In the genomic region with DNA sequence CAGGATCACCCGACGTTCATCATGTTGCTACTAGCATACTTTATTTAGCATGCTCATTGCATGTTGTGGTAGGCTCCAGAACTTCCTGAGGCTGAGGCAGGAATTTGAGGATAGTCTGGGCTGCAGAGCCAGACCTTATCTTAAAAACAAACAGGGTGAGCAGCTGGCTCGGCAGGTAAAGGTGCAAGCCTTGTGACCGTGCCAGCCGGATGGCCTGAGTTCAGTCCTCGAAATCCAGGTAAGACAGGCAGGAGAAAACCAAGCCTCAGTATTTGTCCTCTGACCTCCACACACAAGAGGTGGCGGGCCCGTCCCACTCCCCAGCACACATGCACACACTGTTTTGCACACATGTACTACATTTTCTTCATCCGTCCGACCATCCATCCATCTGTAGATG, we compare ENCODE assay signal across 10 mouse cellular contexts. TPM values are rescaled to one million over a fixed set of nuclear protein-coding genes. Genes with fewer than 3 reads are reported as not detected.
DNase-seq lines count a peak whose midpoint lies in the region; ATAC-seq and TF ChIP-seq lines count a peak whose summit lies in the region.
"Had no signal": no experiment of that assay in that cellular context is flagged by ENCODE, and none has a peak within 500 bp of the region (broad histone marks: within the 10 kb centered on the region; RNA-seq: fewer than 3 reads in every experiment).

No protein-coding gene starts in this region.

- peaks cover 88% of the 10 kb centered on the region for H3K4me1 ChIP-seq in hindbrain, embryonic 10.5 days (replicated peaks)
- H3K4me1 ChIP-seq in hindbrain, embryonic 16.5 days (ENCODE audit: control insufficient read depth, insufficient read depth, low read depth, low read length), result peaks cover 73% of the 10 kb centered on the region
- H3K4me1 ChIP-seq in ES-Bruce4 (ENCODE audit: control insufficient read depth, insufficient read depth, low read length), result peaks cover 15% of the 10 kb centered on the region
- H3K4me1 ChIP-seq in forebrain, embryonic 16.5 days (replicated peaks; ENCODE audit: control insufficient read depth, insufficient read depth, low read length), result peaks cover 70% of the 10 kb centered on the region
- peaks cover 88% of the 10 kb centered on the region for H3K4me1 ChIP-seq in midbrain, embryonic 13.5 days (replicated peaks)

- 72% methylated on average over 10 of the region's 10 CpGs for WGBS in hindbrain, embryonic 10.5 days
- WGBS in hindbrain, embryonic 16.5 days, result 55% methylated on average over 10 of the region's 10 CpGs
- WGBS in forebrain, embryonic 16.5 days, result 55% methylated on average over 10 of the region's 10 CpGs
- 71% methylated on average over 10 of the region's 10 CpGs for WGBS in midbrain, embryonic 13.5 days

- no peak for DNase-seq in hindbrain, embryonic 10.5 days (ENCODE audit: low spot score)
- no peak for DNase-seq in layer of hippocampus, adult 9-11 months
- no peak for DNase-seq in thymus, postnatal 25 days
- DNase-seq: cerebellum, adult 2 months had no signal

- H3K4me3 ChIP-seq in hindbrain, embryonic 10.5 days, result no peak overlapping the region; the same call in 1 of the 2 replicates
- H3K4me3 ChIP-seq in hindbrain, embryonic 16.5 days (ENCODE audit: low read length), result no peak overlapping the region
- peak overlapping the region; percentile 10 for H3K4me3 ChIP-seq in ES-Bruce4 (ENCODE audit: low read depth, low read length)
- H3K4me3 ChIP-seq in forebrain, embryonic 16.5 days (replicated peaks; ENCODE audit: low read length), result no peak overlapping the region
- no peak overlapping the region for H3K4me3 ChIP-seq in midbrain, embryonic 13.5 days (replicated peaks)

- H3K4me2 ChIP-seq in hindbrain, embryonic 16.5 days (ENCODE audit: low read length), result no peak overlapping the region
- peak overlapping the region; percentile 29; the same call in 1 of the 2 replicates for H3K4me2 ChIP-seq in forebrain, embryonic 16.5 days (ENCODE audit: low read length)
- peak overlapping the region; percentile 41 for H3K4me2 ChIP-seq in midbrain, embryonic 13.5 days (replicated peaks)

- H3K27ac ChIP-seq in hindbrain, embryonic 10.5 days, result peak overlapping the region; percentile 99
- H3K27ac ChIP-seq in hindbrain, embryonic 16.5 days (ENCODE audit: low read depth, low read length), result no peak overlapping the region
- peak overlapping the region; percentile 49 for H3K27ac ChIP-seq in ES-Bruce4 (ENCODE audit: insufficient read depth, low read length)
- H3K27ac ChIP-seq in forebrain, embryonic 16.5 days (ENCODE audit: low read length), result peak overlapping the region; percentile 26; the same call in 1 of the 2 replicates
- peak overlapping the region; percentile 83 for H3K27ac ChIP-seq in midbrain, embryonic 13.5 days
- H3K27ac ChIP-seq: liver, embryonic 14.5 days had no signal

- H3K9me3 ChIP-seq in hindbrain, embryonic 10.5 days, result no peaks in the 10 kb centered on the region
- no peaks in the 10 kb centered on the region for H3K9me3 ChIP-seq in hindbrain, embryonic 16.5 days (ENCODE audit: control insufficient read depth, low read length)
- no peaks in the 10 kb centered on the region for H3K9me3 ChIP-seq in ES-Bruce4 (replicated peaks; ENCODE audit: control insufficient read depth, insufficient read depth, low read length, poor library complexity, severe bottlenecking)
- no peaks in the 10 kb centered on the region for H3K9me3 ChIP-seq in forebrain, embryonic 16.5 days (ENCODE audit: control insufficient read depth, low read length)
- no peaks in the 10 kb centered on the region for H3K9me3 ChIP-seq in midbrain, embryonic 13.5 days

- no peaks in the 10 kb centered on the region for H3K27me3 ChIP-seq in hindbrain, embryonic 10.5 days (ENCODE audit: insufficient read depth, poor library complexity, severe bottlenecking)
- no peaks in the 10 kb centered on the region for H3K27me3 ChIP-seq in hindbrain, embryonic 16.5 days (replicated peaks; ENCODE audit: control insufficient read depth, insufficient read depth, low read length)
- no peaks in the 10 kb centered on the region for H3K27me3 ChIP-seq in ES-Bruce4 (ENCODE audit: control insufficient read depth, insufficient read depth, low read length, poor library complexity, severe bottlenecking)
- no peaks in the 10 kb centered on the region for H3K27me3 ChIP-seq in forebrain, embryonic 16.5 days (replicated peaks; ENCODE audit: control insufficient read depth, insufficient read depth, low read length)
- H3K27me3 ChIP-seq in midbrain, embryonic 13.5 days, result no peaks in the 10 kb centered on the region

- TF ChIP-seq EP300 in ES-Bruce4 (IDR thresholded peaks at IDR 0.05; ENCODE audit: insufficient read depth, low read depth, low read length), result no peak

- TF ChIP-seq CTCF in ES-Bruce4 (IDR thresholded peaks at IDR 0.05; ENCODE audit: low read depth, low read length), result no peak

- no peak overlapping the region for H3K9ac ChIP-seq in hindbrain, embryonic 16.5 days (ENCODE audit: low read depth, low read length)
- no peak overlapping the region for H3K9ac ChIP-seq in ES-Bruce4 (ENCODE audit: low read depth, poor library complexity, severe bottlenecking)
- H3K9ac ChIP-seq in forebrain, embryonic 16.5 days (replicated peaks; ENCODE audit: low read depth, low read length), result no peak overlapping the region
- H3K9ac ChIP-seq in midbrain, embryonic 13.5 days (replicated peaks), result peak overlapping the region; percentile 55
- H3K9ac ChIP-seq: liver, embryonic 14.5 days had no signal

- no peak for TF ChIP-seq POLR2A in ES-Bruce4 (IDR thresholded peaks at IDR 0.05; ENCODE audit: insufficient read depth, low read length)

- H3K36me3 ChIP-seq in hindbrain, embryonic 10.5 days, result peaks cover 24% of the 10 kb centered on the region
- no peaks in the 10 kb centered on the region for H3K36me3 ChIP-seq in hindbrain, embryonic 16.5 days (ENCODE audit: control insufficient read depth, insufficient read depth, low read length)
- no peaks in the 10 kb centered on the region for H3K36me3 ChIP-seq in ES-Bruce4 (ENCODE audit: control insufficient read depth, insufficient read depth, low read length, poor library complexity, severe bottlenecking)
- no peaks in the 10 kb centered on the region for H3K36me3 ChIP-seq in forebrain, embryonic 16.5 days (ENCODE audit: control insufficient read depth, insufficient read depth)
- 0 out of 2 replicates have a peak, but pooled peaks cover 4% of the 10 kb centered on the region for H3K36me3 ChIP-seq in midbrain, embryonic 13.5 days

- no peak for ATAC-seq in hindbrain, embryonic 16.5 days
- ATAC-seq in forebrain, embryonic 16.5 days, result 0 out of 2 replicates have a peak, but pooled peaks have one; percentile 4
- ATAC-seq in midbrain, embryonic 13.5 days, result no peak
- ATAC-seq in CD4-positive, CD25-positive, alpha-beta regulatory T cell, adult 4 months, result no peak

RNA-seq across cellular contexts. Expression of a gene that starts 5.8 kb away (rescaled TPM):
- 55.6 and 68.9 TPM in 2 replicates for polyA plus RNA-seq in hindbrain, embryonic 10.5 days (2016; fragmentation: Nextera tagmentation; extraction: Ambion mirVana)
- 49.7 and 66.2 TPM in 2 replicates for polyA plus RNA-seq in hindbrain, embryonic 16.5 days (2015; fragmentation: Nextera tagmentation; extraction: Ambion mirVana)
- 106 and 112 TPM in 2 replicates for polyA plus RNA-seq in ES-Bruce4 (2011; ENCODE audit: insufficient read depth, insufficient read length, low read depth, missing spikeins)
- 75.5 and 84.7 TPM in 2 replicates for polyA plus RNA-seq in forebrain, embryonic 16.5 days (2015; fragmentation: Nextera tagmentation; extraction: Ambion mirVana)
- 68.4 and 77.5 TPM in 2 replicates for polyA plus RNA-seq in midbrain, embryonic 13.5 days (2015; fragmentation: Nextera tagmentation; extraction: Ambion mirVana)
- 10 to 100 TPM; 31.7 to 32.9 TPM for polyA plus RNA-seq in CD4-positive, CD25-positive, alpha-beta regulatory T cell, adult 4 months (2017; shearing (Covaris generic))
